Mouse (Mus musculus): ENCODE data around the gene Ankrd34a. TPM values are rescaled to one million over a fixed set of nuclear protein-coding genes. Genes with fewer than 3 reads are reported as not detected.

The Ankrd34a gene
- polyA plus RNA-seq, 1 experiment from 2014 or later = 0.37 TPM

DNA sequence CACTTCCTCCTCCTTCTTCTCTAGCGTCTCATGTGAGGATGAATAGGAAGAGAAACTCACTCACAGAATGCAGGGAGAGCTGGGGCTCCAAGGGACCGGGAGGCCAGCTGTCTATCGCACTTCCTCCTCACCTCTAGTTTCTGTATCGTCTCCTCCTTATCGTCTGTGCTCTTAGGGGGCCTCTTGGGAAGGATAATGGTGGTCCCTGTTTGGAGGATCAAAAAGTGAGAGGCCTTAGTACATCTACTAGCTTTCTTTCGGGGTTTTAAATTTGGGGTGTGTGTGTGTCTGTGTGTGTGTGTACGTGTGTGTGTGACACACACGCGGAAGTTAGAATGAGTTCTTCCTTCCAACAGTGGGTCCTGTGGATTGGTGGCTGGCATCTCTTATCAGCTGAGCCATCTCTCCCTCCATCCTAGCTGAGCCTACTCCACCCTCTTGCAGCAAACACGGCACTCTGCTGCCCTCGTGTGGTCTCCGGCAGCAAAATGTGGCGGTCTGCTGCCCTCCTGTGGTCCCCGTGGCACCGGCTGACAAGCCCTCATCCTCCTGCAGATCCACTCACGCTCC, 16.5 kb upstream of the Ankrd34a start:
- DNase-seq (ENCODE audit: low spot score) = peak; percentile 96
- H3K4me1 ChIP-seq (ENCODE audit: insufficient read depth, low read depth, low read length) = peaks cover 23% of the 10 kb centered on the region
- no peaks in the 10 kb centered on the region for H3K36me3 ChIP-seq (ENCODE audit: insufficient read depth, low read length)
- WGBS = 8% methylated on average over 16 of the region's 16 CpGs
- H3K4me3 ChIP-seq (ENCODE audit: low read depth, low read length) = 0 out of 2 replicates have a peak overlapping the region, but pooled peaks have one; percentile 12
- peak overlapping the region; percentile 42 for H3K4me2 ChIP-seq (replicated peaks; ENCODE audit: low read depth, low read length)
- H3K9ac ChIP-seq (replicated peaks; ENCODE audit: low read depth) = 0 out of 2 replicates have a peak overlapping the region, but pooled peaks have one; percentile 12
- H3K9me3 ChIP-seq (ENCODE audit: low read length) = no peaks in the 10 kb centered on the region
- peak; percentile 21; the same call in 1 of the 2 replicates for TF ChIP-seq EP300 (IDR thresholded peaks at IDR 0.05)
- TF ChIP-seq CTCF (IDR thresholded peaks at IDR 0.05) = peak; percentile 100
- H3K27me3 ChIP-seq (replicated peaks; ENCODE audit: insufficient read depth, low read length) = no peaks in the 10 kb centered on the region
- H3K27ac ChIP-seq (ENCODE audit: low read length) = peak overlapping the region; percentile 71
- peak; percentile 40 for ATAC-seq

DNA sequence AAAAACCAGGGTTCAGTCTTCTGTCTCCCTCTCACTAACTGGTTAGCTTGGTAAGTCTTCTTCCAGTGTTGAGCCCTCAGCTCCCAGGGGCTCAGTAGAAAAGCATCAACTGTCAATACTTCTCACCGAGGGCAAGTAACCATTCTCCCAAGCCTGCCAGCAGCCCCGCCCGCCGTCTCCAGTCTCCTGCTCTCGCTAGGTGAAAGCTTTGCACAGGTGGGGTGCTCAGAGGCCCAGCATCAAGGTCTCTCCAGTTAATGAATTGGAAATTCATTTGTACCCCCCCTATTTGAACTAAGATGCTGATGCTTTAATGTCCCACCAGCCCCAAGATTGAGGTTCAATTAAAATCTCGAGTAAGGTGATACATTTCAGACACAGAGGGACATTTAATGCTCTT, 15.3 kb upstream of the Ankrd34a start:
- H3K27ac ChIP-seq (ENCODE audit: low read length) = no peak overlapping the region
- no peak overlapping the region for H3K4me3 ChIP-seq (ENCODE audit: low read depth, low read length)
- no peak for DNase-seq (ENCODE audit: low spot score)
- no peak for ATAC-seq
- 53% methylated on average over 6 of the region's 6 CpGs for WGBS
- peaks cover 18% of the 10 kb centered on the region; the same call in 1 of the 2 replicates for H3K4me1 ChIP-seq (ENCODE audit: insufficient read depth, low read depth, low read length)
- H3K4me2 ChIP-seq (replicated peaks; ENCODE audit: low read depth, low read length) = no peak overlapping the region
- H3K9ac ChIP-seq (replicated peaks; ENCODE audit: low read depth) = no peak overlapping the region
- no peaks in the 10 kb centered on the region for H3K9me3 ChIP-seq (ENCODE audit: low read length)
- H3K36me3 ChIP-seq (ENCODE audit: insufficient read depth, low read length) = no peaks in the 10 kb centered on the region
- TF ChIP-seq CTCF (IDR thresholded peaks at IDR 0.05) = no peak
- TF ChIP-seq EP300 (IDR thresholded peaks at IDR 0.05) = no peak
- H3K27me3 ChIP-seq (replicated peaks; ENCODE audit: insufficient read depth, low read length) = no peaks in the 10 kb centered on the region

DNA sequence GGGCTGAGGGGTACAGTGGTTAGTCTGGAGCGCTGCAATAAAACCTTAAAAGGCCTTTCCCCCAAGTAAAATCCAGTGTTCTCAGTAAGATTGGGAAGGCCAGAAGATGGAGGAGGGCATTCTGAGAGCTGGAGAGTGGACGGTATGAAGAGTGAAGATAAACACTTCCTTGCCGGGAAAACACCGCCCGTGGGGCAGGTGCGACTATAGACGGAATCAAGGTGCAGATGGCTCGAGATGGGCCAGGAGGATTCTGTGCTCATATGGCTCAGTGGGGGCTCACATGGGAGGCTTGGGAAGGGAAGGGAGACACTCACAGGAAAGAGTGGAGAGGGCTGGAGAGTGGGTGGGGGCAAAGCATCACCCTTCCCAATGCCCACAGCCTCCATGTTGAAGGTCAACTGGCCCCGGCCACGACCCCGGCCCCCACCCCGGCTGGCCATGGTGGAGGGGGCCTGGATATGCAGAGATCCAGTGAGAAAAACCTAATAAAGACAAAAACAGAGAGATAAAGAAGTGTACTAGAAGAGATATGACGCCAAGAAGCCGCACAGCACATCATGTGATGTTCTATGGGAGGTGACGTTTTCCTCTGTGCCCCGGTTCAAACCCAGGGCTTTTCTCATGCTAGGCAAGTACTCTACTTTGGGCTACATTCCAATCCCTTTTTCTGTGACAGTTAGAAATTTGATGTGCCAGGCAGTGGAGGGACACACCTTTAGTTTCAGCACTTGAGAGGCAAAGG, 14.5 kb upstream of the Ankrd34a start:
- Histone ChIP-seq H3K9ac (replicated peaks; ENCODE audit: low read depth) (no peak overlapping the region), H3K9me3 (ENCODE audit: low read length) (no peaks in the 10 kb centered on the region), H3K36me3 (ENCODE audit: insufficient read depth, low read length) (no peaks in the 10 kb centered on the region), H3K4me2 (replicated peaks; ENCODE audit: low read depth, low read length) (no peak overlapping the region), H3K4me1 (ENCODE audit: insufficient read depth, low read depth, low read length) (peaks cover 16% of the 10 kb centered on the region; the same call in 1 of the 2 replicates), H3K4me3 (ENCODE audit: low read depth, low read length) (no peak overlapping the region), H3K27me3 (replicated peaks; ENCODE audit: insufficient read depth, low read length) (no peaks in the 10 kb centered on the region), H3K27ac (ENCODE audit: low read length) (no peak overlapping the region)
- DNase-seq (ENCODE audit: low spot score) = no peak
- ATAC-seq = no peak
- WGBS = 75% methylated on average over 16 of the region's 16 CpGs
- TF ChIP-seq EP300 (IDR thresholded peaks at IDR 0.05) = no peak
- TF ChIP-seq CTCF (IDR thresholded peaks at IDR 0.05) = no peak

DNA sequence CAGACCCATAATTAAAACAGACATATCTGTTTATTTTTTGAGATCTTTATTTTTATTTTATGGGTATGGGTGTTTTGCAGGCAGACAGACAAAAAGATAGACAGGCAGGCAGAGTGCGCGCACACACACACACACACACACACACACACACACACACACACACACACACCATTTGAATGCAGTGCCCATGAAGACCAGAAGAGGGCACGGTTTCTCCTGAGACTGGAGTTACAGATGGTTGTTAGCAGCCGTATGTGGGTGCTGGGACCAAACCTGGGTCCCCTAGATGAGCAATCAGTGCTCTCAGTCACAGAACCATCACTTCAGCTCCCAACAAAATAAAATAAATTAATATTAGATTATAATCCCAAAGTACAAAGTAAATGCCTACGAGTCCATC, 13.1 kb upstream of the Ankrd34a start:
- no peaks in the 10 kb centered on the region for H3K36me3 ChIP-seq (ENCODE audit: insufficient read depth, low read length)
- H3K4me2 ChIP-seq (replicated peaks; ENCODE audit: low read depth, low read length) = no peak overlapping the region
- no peak overlapping the region for H3K9ac ChIP-seq (replicated peaks; ENCODE audit: low read depth)
- ATAC-seq (no peak), DNase-seq (ENCODE audit: low spot score) (no peak)
- 97% methylated on average over 5 of the region's 5 CpGs for WGBS
- no peak overlapping the region for H3K4me3 ChIP-seq (ENCODE audit: low read depth, low read length)
- peaks cover 8% of the 10 kb centered on the region; the same call in 1 of the 2 replicates for H3K4me1 ChIP-seq (ENCODE audit: insufficient read depth, low read depth, low read length)
- TF ChIP-seq EP300 (IDR thresholded peaks at IDR 0.05) = no peak
- peak; percentile 49 for TF ChIP-seq CTCF (IDR thresholded peaks at IDR 0.05)
- no peaks in the 10 kb centered on the region for H3K27me3 ChIP-seq (replicated peaks; ENCODE audit: insufficient read depth, low read length)
- no peak overlapping the region for H3K27ac ChIP-seq (ENCODE audit: low read length)
- H3K9me3 ChIP-seq (ENCODE audit: low read length) = no peaks in the 10 kb centered on the region

DNA sequence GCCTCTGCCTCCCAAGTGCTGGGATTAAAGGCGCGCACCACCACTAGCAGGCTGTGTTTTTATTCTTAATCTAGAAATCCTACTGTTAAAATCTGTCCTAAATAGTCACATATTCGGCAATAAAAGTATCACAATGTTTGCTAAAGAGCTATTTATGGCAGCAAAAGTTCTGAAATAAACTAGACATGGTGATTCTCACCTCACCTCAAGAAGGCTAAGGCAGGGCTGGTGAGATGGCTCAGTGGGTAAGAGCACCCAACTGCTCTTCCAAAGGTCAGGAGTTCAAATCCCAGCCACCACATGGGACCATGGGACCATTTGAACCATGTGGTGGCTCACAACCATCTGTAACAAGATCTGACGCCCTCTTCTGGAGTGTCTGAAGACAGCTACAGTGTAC, 5.8 kb upstream of the Ankrd34a start:
- no peaks in the 10 kb centered on the region for H3K36me3 ChIP-seq (ENCODE audit: insufficient read depth, low read length)
- H3K9me3 ChIP-seq (ENCODE audit: low read length) = no peaks in the 10 kb centered on the region
- WGBS = 87% methylated on average over 4 of the region's 4 CpGs
- H3K9ac ChIP-seq (replicated peaks; ENCODE audit: low read depth) = no peak overlapping the region
- H3K27ac ChIP-seq (ENCODE audit: low read length) = no peak overlapping the region
- H3K4me3 ChIP-seq (ENCODE audit: low read depth, low read length) = no peak overlapping the region
- no peak for TF ChIP-seq CTCF (IDR thresholded peaks at IDR 0.05)
- TF ChIP-seq EP300 (IDR thresholded peaks at IDR 0.05) = no peak
- H3K4me2 ChIP-seq (replicated peaks; ENCODE audit: low read depth, low read length) = no peak overlapping the region
- no peaks in the 10 kb centered on the region for H3K27me3 ChIP-seq (replicated peaks; ENCODE audit: insufficient read depth, low read length)
- ATAC-seq (no peak), DNase-seq (ENCODE audit: low spot score) (no peak)
- H3K4me1 ChIP-seq (ENCODE audit: insufficient read depth, low read depth, low read length) = no peaks in the 10 kb centered on the region; the same call in 1 of the 2 replicates

DNA sequence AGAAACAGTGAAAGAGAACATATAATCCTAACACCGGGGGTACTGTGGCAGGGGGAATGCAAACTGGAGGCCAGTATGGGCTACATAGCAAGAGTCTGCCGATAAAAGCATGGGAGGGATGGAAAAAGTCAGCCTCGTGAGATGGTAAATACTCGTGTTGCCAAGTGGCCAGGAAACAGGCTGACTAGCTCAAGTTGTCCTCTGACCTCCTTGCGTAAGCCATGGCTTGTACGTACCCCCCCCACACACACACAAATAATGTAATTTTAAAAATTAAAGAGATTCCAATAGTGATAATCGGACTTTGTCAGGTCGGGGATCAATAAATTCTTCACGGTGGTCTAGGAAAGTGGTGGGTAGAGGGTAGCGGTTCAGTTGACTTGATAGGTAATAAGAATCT, 3.1 kb upstream of the Ankrd34a start:
- TF ChIP-seq EP300 (IDR thresholded peaks at IDR 0.05) (no peak; the same call in 1 of the 2 replicates), CTCF (IDR thresholded peaks at IDR 0.05) (no peak)
- peak overlapping the region; percentile 58 for H3K9ac ChIP-seq (replicated peaks; ENCODE audit: low read depth)
- H3K27me3 ChIP-seq (replicated peaks; ENCODE audit: insufficient read depth, low read length) = peaks cover 8% of the 10 kb centered on the region; the same call in 1 of the 2 replicates
- DNase-seq (ENCODE audit: low spot score) = peak; percentile 79
- no peaks in the 10 kb centered on the region for H3K9me3 ChIP-seq (ENCODE audit: low read length)
- H3K36me3 ChIP-seq (ENCODE audit: insufficient read depth, low read length) = no peaks in the 10 kb centered on the region
- WGBS = under 1% methylated on average over 10 of the region's 10 CpGs
- H3K27ac ChIP-seq (ENCODE audit: low read length) = peak overlapping the region; percentile 86
- H3K4me3 ChIP-seq (ENCODE audit: low read depth, low read length) = peak overlapping the region; percentile 65
- peak; percentile 26 for ATAC-seq
- H3K4me2 ChIP-seq (replicated peaks; ENCODE audit: low read depth, low read length) = peak overlapping the region; percentile 80
- peaks cover 17% of the 10 kb centered on the region for H3K4me1 ChIP-seq (ENCODE audit: insufficient read depth, low read depth, low read length)
